ENCODE assay signal across 28 mouse cellular contexts in the genomic region with DNA sequence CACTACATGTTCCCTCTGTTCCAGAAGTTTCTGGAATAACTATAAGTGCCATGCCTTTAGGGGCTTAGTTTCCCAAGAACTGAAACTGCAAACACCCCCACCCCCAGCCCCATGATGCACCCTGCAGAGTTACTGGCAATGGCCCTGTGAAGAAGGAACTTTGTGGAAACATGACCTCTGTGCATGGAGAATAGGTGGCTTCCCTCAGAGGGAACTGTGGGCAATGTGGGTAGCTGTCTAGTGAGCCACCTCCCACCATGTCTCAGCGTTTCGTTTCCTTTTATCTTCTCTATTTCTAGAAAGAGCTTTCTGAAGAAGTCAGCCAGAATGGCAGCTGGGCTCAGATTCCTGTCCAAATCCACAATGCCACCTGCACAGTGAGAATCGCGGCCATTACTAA. TPM values are rescaled to one million over a fixed set of nuclear protein-coding genes. Genes with fewer than 3 reads are reported as not detected.
DNase-seq lines count a peak whose midpoint lies in the region; ATAC-seq and TF ChIP-seq lines count a peak whose summit lies in the region.
"Had no signal": no experiment of that assay in that cellular context is flagged by ENCODE, and none has a peak within 500 bp of the region (broad histone marks: within the 10 kb centered on the region; RNA-seq: fewer than 3 reads in every experiment).

No protein-coding gene starts in this region.

- TF ChIP-seq POLR2A in CH12.LX (IDR thresholded peaks at IDR 0.05; ENCODE audit: low read depth, low read length): no peak

- H3K27ac ChIP-seq in layer of hippocampus, adult 2 months: peak overlapping the region; percentile 61; the same call in 1 of the 2 replicates
- no peak overlapping the region for H3K27ac ChIP-seq in CH12.LX (ENCODE audit: insufficient read depth, low read depth)
- H3K27ac ChIP-seq: embryonic facial prominence, embryonic 13.5 days; forebrain, embryonic 12.5 days; liver, embryonic 14.5 days; midbrain, embryonic 12.5 days; neural tube, embryonic 12.5 days; stomach, embryonic 15.5 days had no signal

- no peaks in the 10 kb centered on the region for H3K36me3 ChIP-seq in CH12.LX (replicated peaks in 1 of 2; ENCODE audit: control insufficient read depth in 1 of 2, insufficient read depth in 1 of 2, low read length in 1 of 2)
- H3K36me3 ChIP-seq: forebrain, embryonic 12.5 days; midbrain, embryonic 12.5 days; neural tube, embryonic 12.5 days; stomach, embryonic 15.5 days had no signal

- H3K79me2 ChIP-seq in CH12.LX (replicated peaks; ENCODE audit: control insufficient read depth, extremely low read depth, insufficient read depth, poor library complexity, severe bottlenecking): no peaks in the 10 kb centered on the region

- no peaks in the 10 kb centered on the region for H3K27me3 ChIP-seq in CH12.LX (replicated peaks)
- H3K27me3 ChIP-seq: embryonic facial prominence, embryonic 13.5 days; forebrain, embryonic 12.5 days; heart, embryonic 12.5 days; midbrain, embryonic 12.5 days; neural tube, embryonic 12.5 days; stomach, embryonic 15.5 days had no signal

- H3K4me3 ChIP-seq in layer of hippocampus, adult 2 months: no peak overlapping the region
- no peak overlapping the region for H3K4me3 ChIP-seq in CH12.LX (replicated peaks in 1 of 3; ENCODE audit: low read depth in 2 of 3, low read length in 2 of 3, poor library complexity in 1 of 3)
- H3K4me3 ChIP-seq: embryonic facial prominence, embryonic 13.5 days; erythroblast, embryonic 14.5 days; forebrain, embryonic 12.5 days; heart, embryonic 12.5 days; midbrain, embryonic 12.5 days; neural tube, embryonic 12.5 days; stomach, embryonic 15.5 days had no signal

- DNase-seq in layer of hippocampus, adult 2 months (ENCODE audit: low spot score in 2 of 2): no peak
- no peak for DNase-seq in layer of hippocampus, adult 18-20 months (ENCODE audit: low spot score in 2 of 2)
- DNase-seq in lung, postnatal 25 days (ENCODE audit: low spot score): peak; percentile 14
- no peak for DNase-seq in lung, postnatal 10 days
- peak; percentile 46 for DNase-seq in CH12.LX (ENCODE audit: extremely low read depth)
- DNase-seq in MN1 (ENCODE audit: low spot score): no peak
- no peak for DNase-seq in retina, embryonic 14.5 days (ENCODE audit: low spot score)
- DNase-seq: adrenal gland, adult 8-10 months; embryo, embryonic 11 days; gastrocnemius, postnatal 10 days; heart, adult 18-20 months; heart, postnatal 10 days; kidney, postnatal 4 days; lung, embryonic 14.5 days; right cerebral cortex, postnatal 25 days; spleen, adult 18-20 months; thymus, postnatal 4 days had no signal

- TF ChIP-seq EP300 in CH12.LX (IDR thresholded peaks at IDR 0.05; ENCODE audit: low read length): no peak

- no peak; the same call in 1 of the 2 replicates for TF ChIP-seq RAD21 in CH12.LX (IDR thresholded peaks at IDR 0.05; ENCODE audit: low read depth, low read length)

- dilution Hi-C loops in CH12.LX (cut with MboI; ENCODE audit: extremely low pct_ligation_motif_present, extremely low pct_unique_long_range_greater_than_20kb, low sequenced_read_pairs): no loop called here

- H3K9me3 ChIP-seq in CH12.LX (replicated peaks; ENCODE audit: low read length): no peaks in the 10 kb centered on the region
- H3K9me3 ChIP-seq: embryonic facial prominence, embryonic 13.5 days; forebrain, embryonic 12.5 days; heart, embryonic 12.5 days; midbrain, embryonic 12.5 days; neural tube, embryonic 12.5 days; stomach, embryonic 15.5 days had no signal

- no peak overlapping the region for H3K9ac ChIP-seq in CH12.LX (ENCODE audit: insufficient read depth, low read depth)
- H3K9ac ChIP-seq: embryonic facial prominence, embryonic 13.5 days; forebrain, embryonic 12.5 days; heart, embryonic 12.5 days; liver, embryonic 14.5 days; lung, embryonic 14.5 days; midbrain, embryonic 12.5 days; neural tube, embryonic 12.5 days; stomach, embryonic 15.5 days had no signal

- no peak for TF ChIP-seq CTCF in layer of hippocampus, adult 2 months (conservative IDR thresholded peaks at IDR 0.05)
- no peak for TF ChIP-seq CTCF in CH12.LX (conservative IDR thresholded peaks at IDR 0.05 in 1 of 2, IDR thresholded peaks at IDR 0.05 in 1 of 2; ENCODE audit: low read depth in 2 of 2, low read length in 2 of 2)

- in situ Hi-C loops in CH12.LX (cut with MboI; ENCODE audit: low pct_ligation_motif_present, low pct_unique_long_range_greater_than_20kb, low sequenced_read_pairs): no loop called here

- peak overlapping the region; percentile 43 for H3K4me2 ChIP-seq in CH12.LX (ENCODE audit: insufficient read depth, low read depth, poor library complexity, severe bottlenecking)
- H3K4me2 ChIP-seq: embryonic facial prominence, embryonic 13.5 days; forebrain, embryonic 12.5 days; heart, embryonic 12.5 days; lung, embryonic 14.5 days; midbrain, embryonic 12.5 days; neural tube, embryonic 12.5 days; stomach, embryonic 15.5 days had no signal

- H3K4me1 ChIP-seq in CH12.LX (ENCODE audit: control insufficient read depth in 1 of 2, insufficient read depth in 2 of 2): peaks cover 6 to 20% of the 10 kb centered on the region in 2 experiments; a peak in 3 of 4 replicates
- H3K4me1 ChIP-seq: embryonic facial prominence, embryonic 13.5 days; forebrain, embryonic 12.5 days; heart, embryonic 12.5 days; midbrain, embryonic 12.5 days; neural tube, embryonic 12.5 days; stomach, embryonic 15.5 days had no signal

- ATAC-seq in megakaryocyte progenitor cell, adult 5-6 weeks (replicated peaks; ENCODE audit: poor library complexity): peak; percentile 73
- ATAC-seq: activated CD4-positive, CD25-positive, alpha-beta regulatory T cell, adult 4 months; intestine, postnatal 0 days had no signal

TF ChIP-seq in CH12.LX, 34 proteins besides CTCF, POLR2A, EP300 and RAD21:
- TF ChIP-seq ZKSCAN1 (IDR thresholded peaks at IDR 0.05; ENCODE audit: borderline replicate concordance, low read depth, low read length): no peak
- no peak for TF ChIP-seq TCF12 (IDR thresholded peaks at IDR 0.05; ENCODE audit: low read depth, low read length)
- TF ChIP-seq IRF4 (IDR thresholded peaks at IDR 0.05; ENCODE audit: low read depth, low read length): peak; percentile 32; the same call in 1 of the 2 replicates
- TF ChIP-seq JUND (conservative IDR thresholded peaks at IDR 0.05; ENCODE audit: low read depth, low read length): no peak
- TF ChIP-seq JUN (IDR thresholded peaks at IDR 0.05; ENCODE audit: insufficient read depth, low read depth, low read length): no peak
- TF ChIP-seq NRF1 (IDR thresholded peaks at IDR 0.05; ENCODE audit: low read depth, low read length): no peak
- TF ChIP-seq CHD2 (IDR thresholded peaks at IDR 0.05; ENCODE audit: low read length): no peak
- TF ChIP-seq MEF2A (IDR thresholded peaks at IDR 0.05; ENCODE audit: borderline replicate concordance, low read depth, low read length): peak; percentile 47; the same call in 1 of the 2 replicates

RNA-seq across cellular contexts. Expression of a gene that starts 46.9 kb away (rescaled TPM):
- total RNA-seq in layer of hippocampus, adult 2 months (2021): 10 to 100 TPM; 34.7 to 36.3 TPM
- 10 to 100 TPM; 31.8 to 37.8 TPM for total RNA-seq in layer of hippocampus, adult 18-20 months (2021)
- total RNA-seq in CH12.LX (2012; rRNA removed) (4.3 and 5.3 TPM in 2 replicates), CH12.LX (2014; rRNA removed) (6.6 and 8.1 TPM in 2 replicates)
- polyA plus RNA-seq in CH12.LX (2012; ENCODE audit: insufficient read length, low read depth): 5.4 and 6.2 TPM in 2 replicates
- 10.1 and 10.4 TPM in 2 replicates for total RNA-seq in megakaryocyte progenitor cell, adult 5-6 weeks (2015)
- 19.4 and 24.2 TPM in 2 replicates for total RNA-seq in megakaryocyte progenitor cell, adult 5-6 weeks (2017)

Comparison
In these comparisons a context has a peak if more than half of its experiments do, and no peak if none do; other contexts are left out.
1. DNase-seq: peak in lung, postnatal 25 days (single experiment) and CH12.LX (single experiment); none in layer of hippocampus, adult 2 months (0 of 2), layer of hippocampus, adult 18-20 months (0 of 2), lung, postnatal 10 days (single experiment), MN1 (single experiment) and retina, embryonic 14.5 days (single experiment).